Mouse (Mus musculus) C2C12 (cell line): ENCODE results near the gene Ehd1.

Experiments used
- CTCF ChIP-seq: IDR thresholded peaks from one replicate; pipeline ENCODE4 v1.5.1; 2011; ENCODE audit not compliant: control insufficient read depth, insufficient read depth, insufficient read length
- MAX ChIP-seq: IDR thresholded peaks from one replicate; pipeline ENCODE4 v1.6.1; 2011; ENCODE audit warnings: mild to moderate bottlenecking, control low read depth
- MYOD1 ChIP-seq: IDR thresholded peaks from one replicate; pipeline ENCODE4 v1.6.1; 2011; ENCODE audit warnings: low read depth; ENCODE audit not compliant: control insufficient read depth, insufficient read length
- MYOG ChIP-seq: IDR thresholded peaks from one replicate; pipeline ENCODE4 v1.6.1; 2011; ENCODE audit not compliant: control insufficient read depth, insufficient read length; ENCODE audit errors: extremely low read depth
- USF1 ChIP-seq: IDR thresholded peaks from one replicate; pipeline ENCODE4 v1.6.1; 2011; ENCODE audit warnings: low read depth, mild to moderate bottlenecking, control low read depth, moderate library complexity

- TF ChIP-seq CTCF (no peak), MYOG (no peak), MAX (no peak), USF1 (no peak), MYOD1 (no peak)
Measured at GRCm38 (mm10) chr19:6300402-6300841, 23.9 kb downstream of the Ehd1 start.
